23 mouse cellular contexts compared by ENCODE assay signal in genomic region chr9:50796776-50797175, GRCm38 (mm10). TPM values are rescaled to one million over a fixed set of nuclear protein-coding genes. Genes with fewer than 3 reads are reported as not detected.
"Had no signal": no experiment of that assay in that cellular context is flagged by ENCODE, and none has a peak within 500 bp of the region (broad histone marks: within the 10 kb centered on the region; RNA-seq: fewer than 3 reads in every experiment).

No protein-coding gene starts in this region.

- H3K27ac ChIP-seq: kidney, postnatal 0 days; layer of hippocampus, adult 2 months; limb, embryonic 10.5 days; limb, embryonic 13.5 days; liver, embryonic 14.5 days; lung, embryonic 15.5 days; midbrain, embryonic 10.5 days; midbrain, embryonic 13.5 days; neural tube, embryonic 13.5 days; stomach, embryonic 15.5 days had no signal

- H3K27me3 ChIP-seq: limb, embryonic 13.5 days; lung, embryonic 15.5 days; megakaryocyte, embryonic 14.5 days; midbrain, embryonic 13.5 days; neural tube, embryonic 13.5 days; stomach, embryonic 15.5 days had no signal

- DNase-seq: layer of hippocampus, adult 9-11 months; liver; liver, postnatal 0 days; lung, postnatal 10 days; lung, postnatal 36 days; retina, postnatal 1 day; right cerebral cortex, postnatal 25 days; spleen, adult 18-20 months; thymus, postnatal 25 days had no signal

- H3K4me1 ChIP-seq: limb, embryonic 10.5 days; limb, embryonic 13.5 days; lung, embryonic 15.5 days; midbrain, embryonic 10.5 days; midbrain, embryonic 13.5 days; neural tube, embryonic 13.5 days; stomach, embryonic 15.5 days had no signal

- H3K4me3 ChIP-seq: layer of hippocampus, adult 2 months; limb, embryonic 10.5 days; limb, embryonic 13.5 days; lung, embryonic 15.5 days; megakaryocyte, embryonic 14.5 days; midbrain, embryonic 10.5 days; midbrain, embryonic 13.5 days; myocyte; neural tube, embryonic 13.5 days; stomach, embryonic 15.5 days had no signal

RNA-seq across cellular contexts. Expression of gene Hspb2, which starts 44.6 kb away (rescaled TPM):
- total RNA-seq: monocyte, adult 5-6 weeks; neutrophil, adult 5-6 weeks had no signal
- polyA plus RNA-seq: limb, embryonic 10.5 days had no signal

RNA-seq across cellular contexts. Expression of gene Cryab, which starts 45.7 kb away (rescaled TPM):
- total RNA-seq: monocyte, adult 5-6 weeks; neutrophil, adult 5-6 weeks had no signal
